Mouse (Mus musculus): ENCODE measurements around the gene Ginm1. TPM values are rescaled to one million over a fixed set of nuclear protein-coding genes. Genes with fewer than 3 reads are reported as not detected.

The Ginm1 gene
- polyA plus RNA-seq, 1 experiment, result 26.4 TPM

- TF ChIP-seq POLR2A (IDR thresholded peaks at IDR 0.05; ENCODE audit: borderline replicate concordance, extremely low read depth, insufficient read depth, insufficient read length, poor library complexity, severe bottlenecking) (no peak), CTCF (IDR thresholded peaks at IDR 0.05; ENCODE audit: borderline replicate concordance, extremely low read depth, insufficient read depth, insufficient read length) (peak; percentile 56)
- peak; percentile 79 for DNase-seq (ENCODE audit: low read depth)
These were observed 17.3 kb upstream of the Ginm1 start for GRCm38 (mm10) chr10:7809937-7810336.

- no peak for DNase-seq (ENCODE audit: low read depth)
- TF ChIP-seq POLR2A (IDR thresholded peaks at IDR 0.05; ENCODE audit: borderline replicate concordance, extremely low read depth, insufficient read depth, insufficient read length, poor library complexity, severe bottlenecking) (no peak), CTCF (IDR thresholded peaks at IDR 0.05; ENCODE audit: borderline replicate concordance, extremely low read depth, insufficient read depth, insufficient read length) (no peak)
These were observed 10.0 kb upstream of the Ginm1 start for GRCm38 (mm10) chr10:7802519-7803140.

- no peak for DNase-seq (ENCODE audit: low read depth)
- TF ChIP-seq POLR2A (IDR thresholded peaks at IDR 0.05; ENCODE audit: borderline replicate concordance, extremely low read depth, insufficient read depth, insufficient read length, poor library complexity, severe bottlenecking) (no peak), CTCF (IDR thresholded peaks at IDR 0.05; ENCODE audit: borderline replicate concordance, extremely low read depth, insufficient read depth, insufficient read length) (no peak)
These were observed 8.6 kb upstream of the Ginm1 start for GRCm38 (mm10) chr10:7801258-7801657.

- no peak for DNase-seq (ENCODE audit: low read depth)
- TF ChIP-seq POLR2A (IDR thresholded peaks at IDR 0.05; ENCODE audit: borderline replicate concordance, extremely low read depth, insufficient read depth, insufficient read length, poor library complexity, severe bottlenecking) (no peak), CTCF (IDR thresholded peaks at IDR 0.05; ENCODE audit: borderline replicate concordance, extremely low read depth, insufficient read depth, insufficient read length) (no peak)
These were observed 322 bp downstream of the Ginm1 start for GRCm38 (mm10) chr10:7792254-7792750.

- TF ChIP-seq CTCF (IDR thresholded peaks at IDR 0.05; ENCODE audit: borderline replicate concordance, extremely low read depth, insufficient read depth, insufficient read length), result no peak
- TF ChIP-seq POLR2A (IDR thresholded peaks at IDR 0.05; ENCODE audit: borderline replicate concordance, extremely low read depth, insufficient read depth, insufficient read length, poor library complexity, severe bottlenecking), result no peak
- no peak for DNase-seq (ENCODE audit: low read depth)
These were observed 5.3 kb downstream of the Ginm1 start for GRCm38 (mm10) chr10:7787319-7787718.

GRCm38 (mm10) chr10:7781214-7781613 is 11.4 kb downstream of the Ginm1 start:
- DNase-seq (ENCODE audit: low read depth), result no peak
- TF ChIP-seq CTCF (IDR thresholded peaks at IDR 0.05; ENCODE audit: borderline replicate concordance, extremely low read depth, insufficient read depth, insufficient read length) (no peak), POLR2A (IDR thresholded peaks at IDR 0.05; ENCODE audit: borderline replicate concordance, extremely low read depth, insufficient read depth, insufficient read length, poor library complexity, severe bottlenecking) (no peak)

- peak; percentile 94 for DNase-seq (ENCODE audit: low read depth)
- TF ChIP-seq POLR2A (IDR thresholded peaks at IDR 0.05; ENCODE audit: borderline replicate concordance, extremely low read depth, insufficient read depth, insufficient read length, poor library complexity, severe bottlenecking) (peak; percentile 76; the same call in 1 of the 2 replicates), CTCF (IDR thresholded peaks at IDR 0.05; ENCODE audit: borderline replicate concordance, extremely low read depth, insufficient read depth, insufficient read length) (no peak)
These were observed 12.1 kb downstream of the Ginm1 start for GRCm38 (mm10) chr10:7780238-7781176.

- TF ChIP-seq CTCF (IDR thresholded peaks at IDR 0.05; ENCODE audit: borderline replicate concordance, extremely low read depth, insufficient read depth, insufficient read length), result no peak
- TF ChIP-seq POLR2A (IDR thresholded peaks at IDR 0.05; ENCODE audit: borderline replicate concordance, extremely low read depth, insufficient read depth, insufficient read length, poor library complexity, severe bottlenecking), result no peak
These were observed 12.8 kb downstream of the Ginm1 start for GRCm38 (mm10) chr10:7779751-7780237.

GRCm38 (mm10) chr10:7778361-7778760 is 14.3 kb downstream of the Ginm1 start:
- TF ChIP-seq POLR2A (IDR thresholded peaks at IDR 0.05; ENCODE audit: borderline replicate concordance, extremely low read depth, insufficient read depth, insufficient read length, poor library complexity, severe bottlenecking), result no peak
- TF ChIP-seq CTCF (IDR thresholded peaks at IDR 0.05; ENCODE audit: borderline replicate concordance, extremely low read depth, insufficient read depth, insufficient read length), result no peak
- no peak for DNase-seq (ENCODE audit: low read depth)

More at GRCm38 (mm10) chr10:7779751-7780237, 12.8 kb downstream of the Ginm1 start:
- no peak for DNase-seq (ENCODE audit: low read depth)

- no peak for DNase-seq (ENCODE audit: low read depth)
- TF ChIP-seq CTCF (IDR thresholded peaks at IDR 0.05; ENCODE audit: borderline replicate concordance, extremely low read depth, insufficient read depth, insufficient read length), result no peak
- TF ChIP-seq POLR2A (IDR thresholded peaks at IDR 0.05; ENCODE audit: borderline replicate concordance, extremely low read depth, insufficient read depth, insufficient read length, poor library complexity, severe bottlenecking), result no peak
These were observed 17.2 kb downstream of the Ginm1 start for GRCm38 (mm10) chr10:7775421-7775820.

GRCm38 (mm10) chr10:7772769-7773168 is 19.9 kb downstream of the Ginm1 start:
- DNase-seq (ENCODE audit: low read depth), result no peak
- TF ChIP-seq CTCF (IDR thresholded peaks at IDR 0.05; ENCODE audit: borderline replicate concordance, extremely low read depth, insufficient read depth, insufficient read length) (no peak), POLR2A (IDR thresholded peaks at IDR 0.05; ENCODE audit: borderline replicate concordance, extremely low read depth, insufficient read depth, insufficient read length, poor library complexity, severe bottlenecking) (no peak)
